Comparison of ENCODE assay signal across 8 mouse cellular contexts in genomic region chr2:163054891-163055494, GRCm38 (mm10). TPM values are rescaled to one million over a fixed set of nuclear protein-coding genes. Genes with fewer than 3 reads are reported as not detected.
DNase-seq lines count a peak whose midpoint lies in the region; ATAC-seq and TF ChIP-seq lines count a peak whose summit lies in the region.

No protein-coding gene starts in this region.

- no peaks in the 10 kb centered on the region; the same call in 1 of the 2 replicates for H3K27me3 ChIP-seq in embryonic facial prominence, embryonic 11.5 days (ENCODE audit: control insufficient read depth, insufficient read depth, low read length)
- H3K27me3 ChIP-seq in hindbrain, embryonic 13.5 days = peaks cover 19% of the 10 kb centered on the region
- H3K27me3 ChIP-seq in midbrain, embryonic 11.5 days (ENCODE audit: control insufficient read depth, insufficient read depth, low read length) = no peaks in the 10 kb centered on the region

- peak overlapping the region; percentile 78 for H3K4me3 ChIP-seq in gastrocnemius, adult 2 months
- H3K4me3 ChIP-seq in embryonic facial prominence, embryonic 11.5 days (ENCODE audit: low read depth, low read length) = peak overlapping the region; percentile 73
- peak overlapping the region; percentile 63 for H3K4me3 ChIP-seq in hindbrain, embryonic 13.5 days
- H3K4me3 ChIP-seq in midbrain, embryonic 11.5 days (ENCODE audit: low read depth, low read length) = peak overlapping the region; percentile 71

- no peaks in the 10 kb centered on the region for H3K36me3 ChIP-seq in embryonic facial prominence, embryonic 11.5 days (replicated peaks; ENCODE audit: control insufficient read depth, insufficient read depth, low read depth, low read length)
- H3K36me3 ChIP-seq in hindbrain, embryonic 13.5 days = 0 out of 2 replicates have a peak, but pooled peaks cover 3% of the 10 kb centered on the region
- no peaks in the 10 kb centered on the region for H3K36me3 ChIP-seq in midbrain, embryonic 11.5 days (ENCODE audit: control insufficient read depth, insufficient read depth, low read length)

- peak overlapping the region; percentile 84 for H3K9ac ChIP-seq in embryonic facial prominence, embryonic 11.5 days (replicated peaks; ENCODE audit: low read length)
- H3K9ac ChIP-seq in hindbrain, embryonic 13.5 days = peak overlapping the region; percentile 63
- H3K9ac ChIP-seq in midbrain, embryonic 11.5 days (ENCODE audit: low read length) = peak overlapping the region; percentile 80

- DNase-seq in gastrocnemius, adult 2 months = peak; percentile 18
- DNase-seq in gastrocnemius, adult 8-10 months (ENCODE audit: low spot score in 2 of 2) = no peak
- peak; percentile 25 for DNase-seq in CD4-positive helper T cell, adult 2 months (ENCODE audit: low read depth, low spot score)
- peak; percentile 44 for DNase-seq in embryonic facial prominence, embryonic 11.5 days (ENCODE audit: low spot score)
- DNase-seq in midbrain, embryonic 11.5 days (ENCODE audit: low spot score, missing footprints) = peak; percentile 95
- DNase-seq in thymus, postnatal 14 days = peak; percentile 23
- DNase-seq in ovary, postnatal 10 days (ENCODE audit: low spot score) = no peak

- no peaks in the 10 kb centered on the region; the same call in 1 of the 2 replicates for H3K4me1 ChIP-seq in embryonic facial prominence, embryonic 11.5 days (ENCODE audit: control insufficient read depth, insufficient read depth, low read length)
- peaks cover 20% of the 10 kb centered on the region for H3K4me1 ChIP-seq in hindbrain, embryonic 13.5 days (replicated peaks)
- H3K4me1 ChIP-seq in midbrain, embryonic 11.5 days (ENCODE audit: control insufficient read depth, insufficient read depth, low read length) = peaks cover 15% of the 10 kb centered on the region

- H3K4me2 ChIP-seq in embryonic facial prominence, embryonic 11.5 days (ENCODE audit: low read depth, low read length) = peak overlapping the region; percentile 97
- H3K4me2 ChIP-seq in hindbrain, embryonic 13.5 days = peak overlapping the region; percentile 100
- H3K4me2 ChIP-seq in midbrain, embryonic 11.5 days = peak overlapping the region; percentile 95

- WGBS in embryonic facial prominence, embryonic 11.5 days = under 1% methylated on average over 37 of the region's 38 CpGs
- 1% methylated on average over 31 of the region's 38 CpGs for WGBS in hindbrain, embryonic 13.5 days
- WGBS in midbrain, embryonic 11.5 days = under 1% methylated on average over 38 of the region's 38 CpGs

- intact Hi-C loops in gastrocnemius, adult 2 months (cut with DNase I) = loop anchor here (5.0 kb wide), 1 partner anchor 347 kb away; no protein-coding TSS in a partner anchor

- ATAC-seq in embryonic facial prominence, embryonic 11.5 days (replicated peaks; ENCODE audit: insufficient number of reproducible peaks, low FRiP score, low TSS enrichment, low read depth) = peak; percentile 35
- ATAC-seq in hindbrain, embryonic 13.5 days (ENCODE audit: low FRiP score) = peak; percentile 21; the same call in 1 of the 2 replicates
- ATAC-seq in midbrain, embryonic 11.5 days (ENCODE audit: low FRiP score) = peak; percentile 45

- H3K27ac ChIP-seq in gastrocnemius, adult 2 months = no peak overlapping the region
- peak overlapping the region; percentile 52; the same call in 1 of the 2 replicates for H3K27ac ChIP-seq in embryonic facial prominence, embryonic 11.5 days (replicated peaks; ENCODE audit: low read depth, low read length)
- H3K27ac ChIP-seq in hindbrain, embryonic 13.5 days = no peak overlapping the region
- no peak overlapping the region; the same call in 1 of the 2 replicates for H3K27ac ChIP-seq in midbrain, embryonic 11.5 days (ENCODE audit: low read depth, low read length)

- H3K9me3 ChIP-seq in embryonic facial prominence, embryonic 11.5 days (replicated peaks; ENCODE audit: control insufficient read depth, low read length) = no peaks in the 10 kb centered on the region
- no peaks in the 10 kb centered on the region for H3K9me3 ChIP-seq in hindbrain, embryonic 13.5 days
- no peaks in the 10 kb centered on the region for H3K9me3 ChIP-seq in midbrain, embryonic 11.5 days (ENCODE audit: control insufficient read depth, low read length)

- no peak for TF ChIP-seq CTCF in gastrocnemius, adult 2 months (IDR thresholded peaks at IDR 0.05)

RNA-seq across cellular contexts. Expression of gene Mybl2, which starts 0.5 kb away (rescaled TPM):
- not detected for total RNA-seq in gastrocnemius, adult 2 months (2021)
- under 1 TPM in 3 of 4 experiments, not detected in 1; 0.27 to 0.53 (median 0.48) TPM for total RNA-seq in gastrocnemius, adult 8-10 months (2022)
- 25.6 TPM in 2 replicates for polyA plus RNA-seq in embryonic facial prominence, embryonic 11.5 days (2014; fragmentation: Nextera tagmentation; extraction: Ambion mirVana)
- 6.3 and 6.5 TPM in 2 replicates for polyA plus RNA-seq in hindbrain, embryonic 13.5 days (2015; fragmentation: Nextera tagmentation; extraction: Ambion mirVana)
- polyA plus RNA-seq in midbrain, embryonic 11.5 days (2014; fragmentation: Nextera tagmentation; extraction: Ambion mirVana) = 25.7 and 29.8 TPM in 2 replicates

RNA-seq across cellular contexts. Expression of gene Gtsf1l, which starts 32.7 kb away (rescaled TPM):
- not detected for total RNA-seq in gastrocnemius, adult 2 months (2021)
- total RNA-seq in gastrocnemius, adult 8-10 months (2022) = not detected
- polyA plus RNA-seq in embryonic facial prominence, embryonic 11.5 days (2014; fragmentation: Nextera tagmentation; extraction: Ambion mirVana) = not detected in 2 replicates
- polyA plus RNA-seq in hindbrain, embryonic 13.5 days (2015; fragmentation: Nextera tagmentation; extraction: Ambion mirVana) = 0.25 TPM in 1 of 2 replicates, not detected in the other
- not detected in 2 replicates for polyA plus RNA-seq in midbrain, embryonic 11.5 days (2014; fragmentation: Nextera tagmentation; extraction: Ambion mirVana)

RNA-seq across cellular contexts. Expression of gene Ift52, which starts 37.8 kb away (rescaled TPM):
- total RNA-seq in gastrocnemius, adult 2 months (2021) = 10 to 100 TPM; 13.2 to 15.1 TPM
- total RNA-seq in gastrocnemius, adult 8-10 months (2022) = 10 to 100 TPM; 16.3 to 17.8 (median 17.7) TPM
- 60.4 and 61.6 TPM in 2 replicates for polyA plus RNA-seq in embryonic facial prominence, embryonic 11.5 days (2014; fragmentation: Nextera tagmentation; extraction: Ambion mirVana)
- polyA plus RNA-seq in hindbrain, embryonic 13.5 days (2015; fragmentation: Nextera tagmentation; extraction: Ambion mirVana) = 41.1 and 43.7 TPM in 2 replicates
- 58.6 and 61.3 TPM in 2 replicates for polyA plus RNA-seq in midbrain, embryonic 11.5 days (2014; fragmentation: Nextera tagmentation; extraction: Ambion mirVana)

Comparison
In these comparisons a context has a peak if more than half of its experiments do, and no peak if none do; other contexts are left out.
1. DNase-seq: peak in gastrocnemius, adult 2 months (single experiment), CD4-positive helper T cell, adult 2 months (single experiment), embryonic facial prominence, embryonic 11.5 days (single experiment), midbrain, embryonic 11.5 days (single experiment) and thymus, postnatal 14 days (single experiment); none in gastrocnemius, adult 8-10 months (0 of 2) and ovary, postnatal 10 days (single experiment).
2. Peak in every context shown above with its lines, with median percentiles within 50 percentile points of each other: H3K4me3 ChIP-seq, ATAC-seq, H3K4me2 ChIP-seq and H3K9ac ChIP-seq.